Mouse (Mus musculus) MEL (cell line): ENCODE data around the gene Steap3. TPM values are rescaled to one million over a fixed set of nuclear protein-coding genes. Genes with fewer than 3 reads are reported as not detected.

ENCODE experiments used
- DNase-seq: peaks from one replicate; pipeline ENCODE4 v3.0.0; 2011; ENCODE audit warnings: low read depth, low spot score
- H3K27ac ChIP-seq: 2 replicates; pipeline ENCODE4 v1.5.1; 2012; ENCODE audit warnings: low read depth, mild to moderate bottlenecking, control low read depth, low read length, moderate library complexity; ENCODE audit not compliant: control insufficient read depth
- H3K27me3 ChIP-seq, 2 experiments: fragments of 150-350 bp in 1 of 2; sonication (generic) in 1 of 2; 2 replicates each; pipeline ENCODE4 v1.6.1; 2012; ENCODE audit warnings: low read length in 2 of 2, mild to moderate bottlenecking in 2 of 2, improper control_type of control experiment in 1 of 2, moderate library complexity in 1 of 2; ENCODE audit not compliant: insufficient read depth in 2 of 2, control insufficient read depth in 1 of 2
- H3K36me3 ChIP-seq, 2 experiments: 2 replicates each; pipeline ENCODE4 v1.6.1; 2012 to 2014; ENCODE audit warnings: low read length in 2 of 2, improper control_type of control experiment in 1 of 2, inconsistent platforms in 1 of 2, mild to moderate bottlenecking in 1 of 2; ENCODE audit not compliant: insufficient read depth in 2 of 2, control insufficient read depth in 1 of 2
- H3K4me1 ChIP-seq, 2 experiments: fragments of 150-350 bp in 1 of 2; sonication (generic) in 1 of 2; 2 replicates each; pipeline ENCODE4 v1.6.1; 2012; ENCODE audit warnings: low read length in 2 of 2, improper control_type of control experiment in 1 of 2, mild to moderate bottlenecking in 1 of 2; ENCODE audit not compliant: insufficient read depth in 2 of 2, control insufficient read depth in 1 of 2
- H3K4me3 ChIP-seq, 2 experiments: fragments of 150-350 bp in 1 of 2; sonication (generic) in 1 of 2; 2 replicates each; pipeline ENCODE4 v1.5.1; 2012; ENCODE audit warnings: low read depth in 2 of 2, low read length in 2 of 2, mild to moderate bottlenecking in 2 of 2, moderate library complexity in 2 of 2, control low read depth in 1 of 2, improper control_type of control experiment in 1 of 2; ENCODE audit not compliant: control insufficient read depth in 1 of 2, insufficient read depth in 1 of 2
- H3K79me2 ChIP-seq: 2 replicates; pipeline ENCODE4 v1.6.1; 2012; ENCODE audit warnings: mild to moderate bottlenecking, low read length, moderate library complexity; ENCODE audit not compliant: control insufficient read depth, poor library complexity, insufficient read depth
- H3K9ac ChIP-seq: 2 replicates; pipeline ENCODE4 v1.6.1; 2012; ENCODE audit warnings: low read depth, mild to moderate bottlenecking, control low read depth, low read length, moderate library complexity; ENCODE audit not compliant: control insufficient read depth, poor library complexity, severe bottlenecking
- H3K9me3 ChIP-seq: fragments of 150-350 bp; sonication (generic); replicated peaks from 2 replicates; pipeline ENCODE4 v1.6.1; 2012; ENCODE audit warnings: mild to moderate bottlenecking, low read length, improper control_type of control experiment, moderate library complexity; ENCODE audit not compliant: insufficient read depth
- CHD1 ChIP-seq: IDR thresholded peaks from 2 replicates; pipeline ENCODE4 v1.6.1; 2012; ENCODE audit warnings: low read depth, mild to moderate bottlenecking, inconsistent platforms, low read length, improper control_type of control experiment
- CHD2 ChIP-seq: IDR thresholded peaks from 2 replicates; pipeline ENCODE4 v1.6.1; 2011; ENCODE audit warnings: low read length, improper control_type of control experiment
- E2F4 ChIP-seq: IDR thresholded peaks from 2 replicates; pipeline ENCODE4 v1.6.1; 2011; ENCODE audit warnings: low read depth, low read length, improper control_type of control experiment, borderline replicate concordance
- ELF1 ChIP-seq: IDR thresholded peaks from 2 replicates; pipeline ENCODE4 v1.6.1; 2014; ENCODE audit warnings: low read depth, mild to moderate bottlenecking, inconsistent platforms, low read length, improper control_type of control experiment, moderate library complexity
- HCFC1 ChIP-seq: IDR thresholded peaks from 2 replicates; pipeline ENCODE4 v1.6.1; 2012; ENCODE audit warnings: low read depth, mild to moderate bottlenecking, inconsistent platforms, low read length, improper control_type of control experiment, moderate library complexity
- JUND ChIP-seq: IDR thresholded peaks from 2 replicates; pipeline ENCODE4 v1.6.1; 2011; ENCODE audit warnings: low read depth, mild to moderate bottlenecking, improper control_type of control experiment, low read length
- MAFK ChIP-seq: IDR thresholded peaks from 2 replicates; pipeline ENCODE4 v1.6.1; 2011; ENCODE audit warnings: low read depth, mild to moderate bottlenecking, low read length, improper control_type of control experiment, borderline replicate concordance
- MEF2A ChIP-seq: IDR thresholded peaks from 2 replicates; pipeline ENCODE4 v1.6.1; 2014; ENCODE audit warnings: low read depth, mild to moderate bottlenecking, inconsistent platforms, low read length, improper control_type of control experiment; ENCODE audit not compliant: poor library complexity, insufficient replicate concordance, severe bottlenecking; ENCODE audit errors: extremely low read depth
- MXI1 ChIP-seq: IDR thresholded peaks from 2 replicates; pipeline ENCODE4 v1.6.1; 2011; ENCODE audit warnings: mild to moderate bottlenecking, low read depth, low read length, improper control_type of control experiment
- MYC ChIP-seq: IDR thresholded peaks from 2 replicates; pipeline ENCODE4 v1.6.1; 2011; ENCODE audit warnings: low read depth, mild to moderate bottlenecking, low read length, improper control_type of control experiment, moderate library complexity
- NELFE ChIP-seq: IDR thresholded peaks from 2 replicates; pipeline ENCODE4 v1.6.1; 2011; ENCODE audit warnings: low read depth, low read length, improper control_type of control experiment
- POLR2A ChIP-seq, 2 experiments: IDR thresholded peaks; 2 replicates each; pipeline ENCODE4 v1.6.1; 2011 to 2012; ENCODE audit warnings: low read length in 2 of 2, mild to moderate bottlenecking in 2 of 2, control low read depth in 1 of 2, improper control_type of control experiment in 1 of 2, low read depth in 1 of 2, moderate library complexity in 1 of 2; ENCODE audit not compliant: control insufficient read depth in 1 of 2, insufficient read depth in 1 of 2, poor library complexity in 1 of 2
- POLR2AphosphoS2 ChIP-seq: IDR thresholded peaks from 2 replicates; pipeline ENCODE4 v1.6.1; 2011; ENCODE audit warnings: low read length, improper control_type of control experiment
- SMC3 ChIP-seq: IDR thresholded peaks from 2 replicates; pipeline ENCODE4 v1.6.1; 2011; ENCODE audit warnings: low read depth, low read length, improper control_type of control experiment
- TAL1 ChIP-seq: IDR thresholded peaks from 2 replicates; pipeline ENCODE4 v1.6.1; 2012; ENCODE audit warnings: mild to moderate bottlenecking, inconsistent platforms, low read length, moderate library complexity, mixed read lengths
- TBP ChIP-seq: IDR thresholded peaks from 2 replicates; pipeline ENCODE4 v1.8.0; 2011; ENCODE audit warnings: low read depth, low read length, improper control_type of control experiment
- UBTF ChIP-seq: IDR thresholded peaks from 2 replicates; pipeline ENCODE4 v1.6.1; 2012; ENCODE audit warnings: low read depth, mild to moderate bottlenecking, inconsistent platforms, low read length, improper control_type of control experiment, moderate library complexity, borderline replicate concordance; ENCODE audit not compliant: insufficient read depth
- ZKSCAN1 ChIP-seq: IDR thresholded peaks from 2 replicates; pipeline ENCODE4 v1.6.1; 2012; ENCODE audit warnings: low read depth, mild to moderate bottlenecking, inconsistent platforms, low read length, improper control_type of control experiment, moderate library complexity
- ZMIZ1 ChIP-seq: IDR thresholded peaks from 2 replicates; pipeline ENCODE4 v1.6.1; 2012; ENCODE audit warnings: low read depth, mild to moderate bottlenecking, inconsistent platforms, low read length, improper control_type of control experiment, moderate library complexity
- polyA plus RNA-seq, 2 experiments: library from polyadenylated mRNA; stranded (reverse) in 1 of 2; unstranded in 1 of 2; fragments of >175 nt in 1 of 2; fragments of >200 nt in 1 of 2; gene quantifications; 2 replicates each; pipeline versions ENCODE4 v1.2.1 to v1.2.4; 2012; ENCODE audit warnings: low replicate concordance in 2 of 2, low read depth in 1 of 2; ENCODE audit not compliant: insufficient read length in 2 of 2, insufficient read depth in 1 of 2, missing spikeins in 1 of 2
- total RNA-seq: library from RNA; depleted of rRNA; stranded (reverse); fragments of 300-350 nt; gene quantifications from 2 replicates; pipeline ENCODE4 v1.2.3, GENCODE M21; 2012

Steap3 gene
- total and polyA plus RNA-seq, 3 experiments = 50.2 to 101 (median 98.2) TPM

- DNase-seq = no peak
- no peaks in the 10 kb centered on the region for H3K27me3 ChIP-seq
- TF ChIP-seq CHD2 (no peak), ZKSCAN1 (no peak), SMC3 (no peak), POLR2AphosphoS2 (no peak), MYC (no peak), TBP (no peak)
- TF ChIP-seq, all 39 proteins: peak for 0
- Histone ChIP-seq H3K36me3 (no peaks in the 10 kb centered on the region), H3K9me3 (no peaks in the 10 kb centered on the region), H3K27ac (no peak overlapping the region), H3K9ac (no peak overlapping the region), H3K4me3 (no peak overlapping the region), H3K4me1 (no peaks in the 10 kb centered on the region), H3K79me2 (no peaks in the 10 kb centered on the region)
Observed at GRCm38 (mm10) chr1:120203836-120204235, 68.7 kb downstream of the Steap3 start.

- TF ChIP-seq POLR2A (IDR thresholded peaks at IDR 0.05; ENCODE audit: control insufficient read depth in 1 of 2, insufficient read depth in 1 of 2, low read depth in 1 of 2, low read length in 2 of 2, poor library complexity in 1 of 2) (no peak), E2F4 (no peak), UBTF (no peak), MAFK (no peak), TAL1 (no peak), CHD2 (no peak), ZKSCAN1 (no peak), MXI1 (no peak), CHD1 (no peak), ZMIZ1 (no peak), JUND (no peak), HCFC1 (no peak), NELFE (no peak), ELF1 (no peak), MEF2A (no peak)
- H3K9me3 ChIP-seq = no peaks in the 10 kb centered on the region
- H3K9ac ChIP-seq = no peak overlapping the region
- no peak overlapping the region for H3K4me3 ChIP-seq
- no peak for DNase-seq
- H3K79me2 ChIP-seq = no peaks in the 10 kb centered on the region
- no peaks in the 10 kb centered on the region for H3K4me1 ChIP-seq
- H3K27ac ChIP-seq = no peak overlapping the region
- no peaks in the 10 kb centered on the region for H3K36me3 ChIP-seq
- no peaks in the 10 kb centered on the region for H3K27me3 ChIP-seq
Observed at GRCm38 (mm10) chr1:120202542-120202941, 70.0 kb downstream of the Steap3 start.
